Mouse (Mus musculus) naive thymus-derived CD4-positive, alpha-beta T cell, adult 2 months (primary cell): Measurements from ENCODE around the gene Mknk1.
A peak's percentile ranks its signal among the peaks of the same experiment; 100 is the strongest.

Experiments
- DNase-seq: peaks from one replicate; pipeline ENCODE4 v3.0.0-alpha.2; 2011; ENCODE audit warnings: low read depth

Mknk1 gene

DNA sequence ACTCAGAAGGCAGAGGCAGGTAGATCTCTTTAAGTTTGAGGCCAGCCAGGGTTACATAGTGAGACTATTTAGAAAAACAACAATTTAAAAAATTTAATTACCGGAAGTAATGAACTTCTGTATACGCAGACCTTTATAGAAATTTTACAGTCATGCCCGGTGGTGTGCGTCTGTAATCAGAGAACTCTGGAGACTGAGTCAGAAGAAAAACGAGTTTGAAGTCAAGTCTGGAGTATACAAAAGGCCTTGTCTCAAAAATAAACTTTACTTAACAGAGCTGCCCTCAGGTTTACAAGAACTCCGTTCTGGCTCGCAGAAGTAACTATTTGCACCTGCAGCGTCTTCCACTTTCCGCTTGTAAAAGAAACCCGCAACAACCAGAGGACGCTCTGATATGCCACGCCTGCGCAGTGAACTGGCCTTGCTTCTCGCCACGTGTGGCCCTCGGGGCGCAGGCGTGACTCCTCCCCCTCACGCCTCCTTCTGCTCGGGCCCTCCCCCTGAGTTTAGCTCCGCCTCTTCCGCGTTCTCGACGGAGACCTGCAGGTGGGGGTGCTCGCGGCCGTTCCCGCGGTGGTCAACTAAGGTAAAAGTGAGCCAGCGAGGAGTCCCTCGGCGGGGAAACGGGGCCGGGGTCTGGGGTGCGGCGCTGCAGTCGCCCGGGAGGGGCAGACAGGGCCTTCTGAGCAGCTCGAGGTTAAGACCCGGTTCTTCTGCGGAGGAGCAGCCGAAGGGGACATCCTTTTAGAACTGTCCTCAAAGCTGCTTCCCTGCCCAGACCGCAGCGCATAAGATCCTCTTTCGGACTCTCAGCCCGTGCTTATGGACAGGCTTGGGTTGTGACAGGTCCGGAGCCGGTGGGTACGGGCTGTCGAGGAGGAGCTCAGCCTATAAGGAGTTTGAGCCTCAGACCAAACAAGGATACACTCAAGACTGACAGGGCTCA lies at the start of gene Mknk1:
Gene Mknk1 (plus strand): TSS at position 503 of the 946 bp plus-strand sequence.
- DNase-seq, result peak; percentile 98

DNA sequence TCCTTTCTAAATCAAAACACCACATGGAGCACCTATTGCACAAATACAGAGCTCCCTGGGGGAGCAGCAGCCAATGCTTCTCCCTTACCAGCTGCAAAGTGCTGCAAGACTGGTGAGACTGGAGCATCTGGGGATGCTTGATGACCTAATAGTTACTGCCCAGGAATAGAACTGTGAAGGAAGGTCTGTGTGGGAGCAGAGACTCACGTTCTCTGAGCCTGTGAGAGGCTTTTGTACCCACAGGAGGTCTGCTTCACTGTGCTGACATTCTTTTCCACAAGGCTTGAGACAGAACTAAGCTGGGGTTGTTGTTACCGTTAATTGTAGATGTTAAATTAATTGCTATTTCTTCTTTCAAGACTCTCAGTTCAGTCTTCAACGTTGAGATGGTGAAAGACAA lies 48.1 kb upstream of the Mknk1 start:
- DNase-seq, result no peak

DNA sequence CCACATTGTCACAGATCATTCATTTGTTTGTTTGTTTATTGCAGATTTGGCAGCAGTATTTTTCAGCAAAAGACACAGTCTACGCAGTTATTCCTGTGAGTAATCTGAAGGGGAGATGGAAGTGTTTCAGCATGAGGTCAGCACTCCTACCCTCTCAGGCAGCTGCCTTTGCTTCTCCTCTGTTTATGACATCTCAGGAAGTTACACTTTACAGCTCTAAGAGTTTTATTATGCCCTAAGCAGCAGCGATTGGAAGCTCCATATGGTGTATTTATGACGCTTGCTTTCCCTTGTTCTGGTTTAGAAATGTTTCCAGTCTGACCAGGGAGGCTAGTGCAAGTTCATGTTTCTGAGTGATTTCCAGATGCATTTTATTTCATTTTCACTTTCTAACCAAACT lies 43.6 kb upstream of the Mknk1 start:
- DNase-seq, result no peak

GRCm38 (mm10) chr4:115799981-115800380 lies 39.0 kb upstream of the Mknk1 start:
- no peak for DNase-seq

- DNase-seq, result no peak
Observed at GRCm38 (mm10) chr4:115812326-115812725, 26.7 kb upstream of the Mknk1 start.

- no peak for DNase-seq
Observed at GRCm38 (mm10) chr4:115815606-115816005, 23.4 kb upstream of the Mknk1 start.

DNA sequence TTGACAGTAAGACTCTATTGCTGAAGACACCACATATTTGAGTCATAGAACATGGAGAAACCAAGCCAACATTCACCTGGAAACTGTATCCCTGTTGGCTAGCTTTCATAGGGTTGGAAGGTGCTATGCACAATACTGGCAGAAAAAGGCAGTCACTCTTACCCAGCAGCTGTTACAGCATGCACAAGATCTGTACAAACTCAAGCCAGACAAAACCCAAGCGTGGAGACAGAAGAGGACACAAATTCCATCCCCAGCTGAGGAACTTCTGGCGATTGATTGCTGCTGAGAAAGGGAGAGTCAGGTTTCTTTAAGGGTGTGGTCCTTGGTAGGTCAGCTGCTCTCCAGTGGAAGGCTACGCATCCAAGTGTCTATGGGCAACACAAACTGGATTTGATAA lies 18.8 kb upstream of the Mknk1 start:
- no peak for DNase-seq

GRCm38 (mm10) chr4:115820944-115821343 lies 18.1 kb upstream of the Mknk1 start:
- no peak for DNase-seq

DNA sequence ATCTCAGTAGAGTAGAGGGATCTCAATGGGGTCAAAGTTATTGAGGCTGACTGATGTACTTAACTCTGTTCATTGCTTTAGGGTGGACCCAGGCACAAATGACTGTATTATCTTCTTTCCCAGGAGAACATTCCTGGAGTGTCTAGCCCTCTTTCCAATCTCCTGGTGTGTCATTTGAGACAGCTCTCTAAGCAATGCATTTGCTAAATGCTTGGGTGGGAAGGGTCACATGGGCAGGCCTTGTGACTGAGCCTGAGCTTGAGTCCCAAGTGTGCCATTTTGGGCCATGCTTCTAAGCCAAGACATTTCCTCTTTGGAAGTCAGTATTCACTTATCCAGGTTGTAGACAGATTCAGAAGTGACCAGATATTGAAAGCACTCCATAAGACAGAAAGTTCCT lies 17.6 kb upstream of the Mknk1 start:
- DNase-seq, result no peak

DNA sequence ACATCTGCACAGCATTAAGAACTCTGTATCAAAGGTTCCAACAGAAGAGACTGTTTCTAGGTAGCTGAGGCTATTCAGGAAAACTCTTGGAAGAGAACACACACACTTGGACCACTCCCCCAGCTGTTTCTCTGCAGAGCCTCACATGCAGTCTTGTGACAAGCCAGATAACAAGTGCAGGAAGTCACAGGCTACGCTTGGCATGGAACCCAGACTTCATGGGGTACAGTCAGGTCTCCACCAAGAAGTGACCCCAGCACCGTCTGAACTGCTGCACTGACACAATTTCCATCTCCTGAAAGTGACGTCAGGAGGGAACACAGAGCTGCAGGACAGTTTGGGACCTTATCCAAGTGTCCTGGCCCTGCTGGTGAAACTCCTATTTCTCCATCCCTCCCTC lies 17.1 kb upstream of the Mknk1 start:
- DNase-seq, result no peak

DNA sequence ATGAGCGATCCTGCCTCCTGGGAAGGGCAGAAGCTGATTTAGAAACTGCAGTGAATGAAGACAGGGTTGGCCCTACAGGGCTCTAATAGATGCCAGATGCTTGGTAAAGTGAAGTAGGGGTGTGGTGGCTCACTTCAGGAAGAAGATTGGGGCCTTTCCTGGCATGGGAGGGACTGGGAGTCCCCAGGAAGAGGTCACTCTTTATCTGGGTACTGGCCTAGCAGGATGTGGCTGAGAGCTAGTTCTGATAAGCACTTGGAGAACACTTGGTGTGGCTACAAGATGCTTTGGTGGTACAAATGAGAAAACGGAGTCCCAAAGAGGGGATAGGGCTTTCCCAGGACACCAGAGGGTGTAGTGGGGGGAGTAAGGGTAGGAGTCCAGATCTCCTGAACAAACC lies 14.8 kb upstream of the Mknk1 start:
- no peak for DNase-seq

DNA sequence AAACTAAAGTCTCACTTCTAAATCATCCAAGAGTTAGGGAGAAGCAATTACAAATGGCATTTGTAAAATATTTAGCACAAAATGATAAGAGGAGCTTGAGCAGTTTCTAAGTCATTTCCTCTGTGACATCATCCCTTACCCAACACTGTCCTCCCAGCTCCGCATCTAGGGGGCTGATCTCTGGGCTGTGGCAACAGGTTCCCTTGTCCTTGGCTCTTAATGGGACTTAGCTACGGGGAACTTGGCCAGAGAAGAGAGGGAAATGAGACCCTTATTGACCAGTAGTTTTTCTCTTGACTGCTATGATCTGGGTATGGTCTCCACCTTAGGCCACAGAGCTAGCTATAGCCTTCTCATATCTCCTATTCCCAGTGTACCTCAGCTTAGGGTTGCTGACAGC lies 13.7 kb upstream of the Mknk1 start:
- no peak for DNase-seq

GRCm38 (mm10) chr4:115827066-115827465 lies 11.9 kb upstream of the Mknk1 start:
- no peak for DNase-seq

DNA sequence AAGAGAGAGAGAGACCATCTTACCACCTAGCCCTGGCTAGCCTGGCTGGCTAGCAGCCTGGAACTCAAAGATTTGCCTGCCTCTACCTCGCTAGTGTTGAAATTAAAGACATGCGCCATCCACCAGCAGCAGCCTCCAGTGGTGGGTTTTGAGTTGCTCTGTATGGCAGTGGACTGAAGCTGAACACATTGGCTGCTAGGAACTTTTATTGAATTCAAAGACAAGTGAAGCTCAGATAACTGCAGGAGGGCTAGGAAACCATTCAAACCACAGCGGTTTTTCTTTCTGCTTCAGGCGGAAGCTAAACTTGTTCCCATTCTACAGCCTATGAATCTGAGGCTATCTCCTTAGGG lies 11.5 kb upstream of the Mknk1 start:
- DNase-seq, result no peak

- DNase-seq, result peak; percentile 66
Observed at GRCm38 (mm10) chr4:115827888-115828571, 11.0 kb upstream of the Mknk1 start, which contains the start of gene Mob3c. Mob3c (plus strand) TSS chr4:115828092.

DNA sequence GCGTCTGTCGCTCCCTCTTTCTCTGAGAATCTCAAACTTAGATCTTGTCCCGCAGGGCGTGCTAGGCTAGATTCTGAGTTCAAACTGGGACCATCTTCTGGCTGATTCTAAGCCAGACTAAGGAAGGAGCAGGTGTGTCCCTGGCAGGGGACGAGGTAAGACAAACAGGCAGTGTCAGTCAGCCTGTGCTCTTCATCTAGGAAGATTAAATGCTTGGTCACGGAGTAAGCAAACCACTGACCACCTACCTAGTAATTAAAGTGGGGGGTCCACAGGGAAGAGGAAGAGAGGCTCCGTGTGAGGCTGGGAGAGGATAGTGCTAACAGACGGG lies 10.5 kb upstream of the Mknk1 start:
- no peak for DNase-seq

- DNase-seq, result no peak
Observed at GRCm38 (mm10) chr4:115830491-115830890, 8.5 kb upstream of the Mknk1 start.

DNA sequence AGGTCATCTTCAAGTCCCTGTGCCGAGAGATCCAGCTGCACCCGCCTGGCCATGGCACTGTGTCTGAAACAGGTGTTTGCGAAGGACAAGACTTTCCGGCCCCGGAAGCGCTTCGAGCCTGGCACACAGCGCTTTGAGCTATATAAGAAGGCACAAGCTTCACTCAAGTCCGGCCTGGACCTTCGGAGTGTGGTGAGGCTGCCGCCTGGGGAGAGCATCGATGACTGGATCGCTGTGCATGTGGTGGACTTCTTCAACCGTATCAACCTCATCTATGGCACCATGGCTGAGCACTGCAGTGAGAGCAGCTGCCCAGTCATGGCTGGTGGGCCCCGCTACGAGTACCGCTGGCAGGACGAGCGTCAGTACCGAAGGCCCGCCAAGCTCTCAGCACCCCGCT lies 7.8 kb upstream of the Mknk1 start:
- DNase-seq, result no peak

DNA sequence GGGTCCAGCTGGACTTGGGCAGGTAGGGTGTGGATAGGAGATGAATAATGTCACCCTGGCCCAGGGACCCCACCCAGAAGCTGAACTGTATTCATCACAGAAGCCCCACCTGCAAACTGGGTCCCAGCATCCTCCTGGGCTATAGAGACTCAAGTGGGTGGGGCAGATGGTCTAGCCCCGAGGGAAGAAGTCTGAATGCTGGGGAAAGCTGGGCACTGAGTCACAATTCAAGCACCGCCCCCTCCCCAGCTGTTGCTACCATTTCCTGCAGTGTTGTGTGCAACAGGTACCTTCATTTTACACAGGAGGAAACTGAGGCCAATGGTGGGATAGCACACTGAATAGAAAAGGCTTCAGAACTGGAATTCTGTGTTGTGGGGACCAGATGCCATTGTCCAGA lies 7.0 kb upstream of the Mknk1 start:
- DNase-seq, result no peak

- no peak for DNase-seq
Observed at GRCm38 (mm10) chr4:115835576-115835975, 3.4 kb upstream of the Mknk1 start.

DNA sequence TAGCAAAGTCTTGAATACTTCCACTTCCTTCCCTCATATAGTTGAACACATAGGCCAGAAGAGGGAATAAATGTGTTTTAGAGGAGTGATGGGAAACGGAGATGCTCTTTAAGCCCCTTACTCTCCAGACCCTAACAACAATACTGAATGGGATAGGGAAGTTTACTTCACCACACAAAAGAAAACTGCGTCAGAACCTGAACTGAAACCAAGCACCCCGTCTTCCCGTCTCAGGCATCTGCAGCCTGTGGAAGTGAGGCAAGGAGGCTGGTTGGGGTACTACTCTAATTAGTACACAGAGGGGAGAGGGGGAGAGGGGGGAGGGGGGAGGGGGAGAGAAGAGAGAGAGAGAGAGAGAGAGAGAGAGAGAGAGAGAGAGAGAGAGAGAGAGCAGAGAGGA lies 802 bp upstream of the Mknk1 start:
- peak; percentile 45 for DNase-seq

DNA sequence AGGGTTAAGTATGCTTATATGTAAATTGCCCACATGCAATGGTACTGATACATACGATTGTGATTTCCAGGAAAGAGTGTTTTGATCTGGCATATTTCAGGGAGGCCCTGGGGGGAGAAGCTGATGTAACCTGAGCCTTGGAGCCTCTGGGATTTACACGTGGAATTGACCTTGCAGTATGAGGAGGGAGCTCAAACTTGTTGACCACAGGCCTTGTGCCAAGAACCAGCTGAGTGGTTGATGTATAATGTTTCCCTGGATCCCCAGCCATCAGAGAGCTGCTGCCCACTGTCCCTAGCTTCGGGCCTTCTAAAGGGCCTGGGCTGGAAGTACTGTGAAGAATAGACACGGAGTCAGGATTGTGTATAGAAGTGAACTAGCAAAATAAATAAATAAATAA lies 958 bp downstream of the Mknk1 start:
- DNase-seq, result no peak

- DNase-seq, result no peak
Observed at GRCm38 (mm10) chr4:115840842-115841241, 1.8 kb downstream of the Mknk1 start.

DNA sequence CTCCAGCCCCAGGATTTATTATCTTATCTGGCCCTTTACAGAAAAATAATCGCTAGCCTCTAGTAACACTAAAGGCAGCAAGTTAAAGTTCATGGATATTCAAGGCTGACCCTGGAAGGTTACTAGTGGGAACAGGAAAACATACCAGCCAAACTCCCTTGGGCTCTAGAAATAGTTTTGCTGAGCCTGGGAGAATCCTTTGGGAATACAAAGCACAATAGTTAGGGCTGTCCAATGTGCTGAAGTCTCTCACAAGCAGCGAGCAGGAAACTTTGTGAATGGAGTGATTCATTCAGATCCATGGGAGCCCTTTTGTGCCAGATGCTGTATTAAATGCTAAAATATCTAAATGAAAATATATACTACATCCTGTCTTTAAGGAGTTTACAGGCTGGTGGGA lies 7.7 kb downstream of the Mknk1 start:
- DNase-seq, result no peak
